Mouse (Mus musculus) heart, embryonic 14.5 days (tissue): ENCODE measurements at regions not wholly inside any gene's neighbourhood (a gene's known extent, or its start where the extent isn't known, plus 50 kb on each side); places are given as distances from the start of the nearest gene placed in this dataset.

Experiments
- ATAC-seq: fragments of 200-750 bp; cut with Nextera tagmentation; 2 replicates; pipeline ENCODE4 v1.8.0; 2017; ENCODE audit warnings: low read depth, moderate TSS enrichment; ENCODE audit not compliant: insufficient number of reproducible peaks, insufficient read depth, low FRiP score
- H3K27ac ChIP-seq, 2 experiments: fragments of 200-500 bp in 1 of 2; fragments of 300-500 bp in 1 of 2; sonication (generic) in 1 of 2; replicated peaks in 1 of 2; 2 replicates each; pipeline ENCODE4 v1.5.1; 2012 to 2014; ENCODE audit warnings: low read depth in 2 of 2, low read length in 2 of 2, control low read depth in 1 of 2, mild to moderate bottlenecking in 1 of 2, mixed read lengths in 1 of 2; ENCODE audit not compliant: control insufficient read depth in 1 of 2, insufficient read depth in 1 of 2
- H3K27me3 ChIP-seq: fragments of 300-500 bp; sonication (generic); 2 replicates; pipeline ENCODE4 v1.6.1; 2014; ENCODE audit warnings: mild to moderate bottlenecking, low read length, control low read depth; ENCODE audit not compliant: control insufficient read depth, insufficient read depth
- H3K36me3 ChIP-seq: fragments of 300-500 bp; sonication (generic); 2 replicates; pipeline ENCODE4 v1.6.1; 2014; ENCODE audit warnings: mild to moderate bottlenecking, control low read depth, low read length, mixed read lengths; ENCODE audit not compliant: control insufficient read depth, insufficient read depth
- H3K4me1 ChIP-seq, 2 experiments: fragments of 200-500 bp in 1 of 2; fragments of 300-500 bp in 1 of 2; sonication (generic) in 1 of 2; 2 replicates each; pipeline ENCODE4 v1.6.1; 2012 to 2014; ENCODE audit warnings: low read length in 2 of 2, control low read depth in 1 of 2, mixed read lengths in 1 of 2; ENCODE audit not compliant: control insufficient read depth in 2 of 2, insufficient read depth in 2 of 2
- H3K4me2 ChIP-seq: fragments of 300-500 bp; sonication (generic); 2 replicates; pipeline ENCODE4 v1.6.1; 2014; ENCODE audit warnings: mild to moderate bottlenecking, low read length
- H3K4me3 ChIP-seq, 2 experiments: fragments of 200-500 bp in 1 of 2; fragments of 300-500 bp in 1 of 2; sonication (generic) in 1 of 2; 2 replicates each; pipeline ENCODE4 v1.5.1; 2012 to 2014; ENCODE audit warnings: low read length in 2 of 2, mild to moderate bottlenecking in 2 of 2, control low read depth in 1 of 2, low read depth in 1 of 2, moderate library complexity in 1 of 2; ENCODE audit not compliant: control insufficient read depth in 1 of 2, insufficient read depth in 1 of 2
- H3K9ac ChIP-seq: fragments of 300-500 bp; sonication (generic); 2 replicates; pipeline ENCODE4 v1.6.1; 2014; ENCODE audit warnings: mild to moderate bottlenecking, low read length
- H3K9me3 ChIP-seq: fragments of 300-500 bp; sonication (generic); 2 replicates; pipeline ENCODE4 v1.6.1; 2016; ENCODE audit warnings: low read length, control low read depth; ENCODE audit not compliant: control insufficient read depth
- WGBS: fragments of 180-500 bp; shearing (Covaris S2); extraction: QIAGEN DNeasy Blood & Tissue Kit; methylation state at CpG from one replicate; pipeline ENCODE4 v1.1.7; 2014; 5-methylcytosine and 5-hydroxymethylcytosine counted together

DNA sequence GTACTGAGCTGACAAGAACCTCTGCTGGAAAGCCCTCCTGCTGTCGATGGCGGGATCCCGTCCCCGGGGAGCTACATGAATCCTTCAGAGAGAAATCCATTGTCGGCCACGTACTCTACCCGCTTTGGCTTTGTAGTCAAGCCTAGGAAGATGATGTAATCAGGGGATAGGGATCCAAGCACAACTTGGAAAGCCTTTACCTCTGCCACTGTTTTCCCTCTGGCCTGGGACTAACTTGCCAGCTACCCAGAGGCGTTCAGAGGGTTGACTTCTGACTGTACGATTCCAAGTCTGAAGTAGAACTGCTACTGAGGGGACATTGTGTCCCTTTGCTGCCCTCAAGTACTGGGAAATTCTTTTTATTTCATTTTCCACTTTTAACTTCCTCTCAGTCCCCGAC lies 110.2 kb upstream of the Nampt start:
- no peaks in the 10 kb centered on the region for H3K4me1 ChIP-seq
- no peak overlapping the region for H3K4me2 ChIP-seq
- H3K9ac ChIP-seq, result no peak overlapping the region
- 86% methylated on average over 10 of the region's 10 CpGs for WGBS
- H3K4me3 ChIP-seq, result no peak overlapping the region
- no peak overlapping the region for H3K27ac ChIP-seq
- no peaks in the 10 kb centered on the region for H3K36me3 ChIP-seq
- no peaks in the 10 kb centered on the region for H3K27me3 ChIP-seq
- ATAC-seq, result no peak
- no peaks in the 10 kb centered on the region for H3K9me3 ChIP-seq

DNA sequence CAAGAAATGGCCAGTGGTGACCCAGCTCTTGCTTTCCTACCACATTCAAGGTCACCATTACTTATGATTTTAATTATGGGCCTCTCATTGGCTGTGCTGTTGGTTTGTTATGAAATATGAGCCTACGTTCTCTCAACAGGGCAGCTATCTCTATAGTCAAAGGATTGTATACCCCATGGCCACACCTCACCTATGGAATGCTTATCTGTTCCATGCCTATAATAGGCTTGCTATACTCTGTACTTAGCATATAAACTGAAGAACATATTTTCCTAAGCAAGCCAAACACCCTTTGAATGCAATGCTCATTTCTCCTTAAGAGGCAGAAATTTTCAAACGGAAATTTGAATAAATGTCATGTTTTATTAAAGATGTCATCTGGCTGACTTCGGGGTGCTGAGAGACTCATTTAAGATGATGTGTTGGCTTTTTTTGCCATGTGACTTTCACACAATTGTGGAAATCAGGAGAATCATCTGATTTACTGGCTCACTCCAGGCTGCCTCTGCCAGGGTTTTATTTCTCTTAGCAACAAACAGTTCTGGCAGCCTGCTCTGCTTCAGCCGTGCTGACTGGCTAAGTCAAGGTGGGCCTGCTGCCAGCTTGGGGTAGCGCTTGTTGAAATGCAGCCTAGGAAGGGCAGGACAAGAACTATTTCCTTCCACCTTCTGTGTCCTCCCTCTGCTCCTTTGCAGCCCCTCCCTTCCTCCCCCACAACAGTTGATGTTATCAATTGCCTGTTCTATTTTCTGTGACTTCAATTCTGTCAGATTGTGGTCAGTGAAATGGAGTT lies 102.0 kb upstream of the Nampt start:
- peak; percentile 56 for ATAC-seq
- no peak overlapping the region for H3K9ac ChIP-seq
- H3K4me1 ChIP-seq, result peaks cover 2 to 12% of the 10 kb centered on the region in 2 experiments; a peak in 3 of 4 replicates
- no peaks in the 10 kb centered on the region for H3K9me3 ChIP-seq
- 44% methylated on average over 5 of the region's 5 CpGs for WGBS
- no peak overlapping the region for H3K4me2 ChIP-seq
- no peaks in the 10 kb centered on the region for H3K27me3 ChIP-seq
- H3K36me3 ChIP-seq, result no peaks in the 10 kb centered on the region
- H3K27ac ChIP-seq, result 0 out of 4 replicates have a peak overlapping the region, but pooled peaks of 1 of the 2 experiments have one; percentile 11
- no peak overlapping the region for H3K4me3 ChIP-seq

DNA sequence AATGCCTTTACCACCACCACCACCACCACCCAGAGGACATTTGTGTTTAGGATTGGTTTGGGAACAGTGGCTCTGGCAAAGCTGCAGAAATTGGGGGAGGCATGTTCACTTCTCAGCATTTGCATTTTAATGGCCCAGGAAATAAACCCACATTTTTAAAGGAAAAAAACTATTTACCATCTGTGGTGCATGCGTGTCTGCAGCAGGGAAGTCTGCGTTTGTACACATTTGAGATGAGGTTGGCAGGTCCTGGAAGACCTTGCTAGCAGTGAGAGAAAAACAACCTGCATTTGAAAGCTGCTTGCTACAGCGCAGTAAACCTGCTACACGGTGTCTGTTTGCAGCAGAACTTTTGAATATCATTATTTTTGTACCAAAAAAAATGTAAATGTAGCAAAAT lies 100.1 kb upstream of the Nampt start:
- Histone ChIP-seq H3K27ac (no peak overlapping the region), H3K9ac (no peak overlapping the region), H3K36me3 (no peaks in the 10 kb centered on the region), H3K9me3 (no peaks in the 10 kb centered on the region), H3K4me3 (no peak overlapping the region), H3K4me1 (peaks cover 2 to 12% of the 10 kb centered on the region in 2 experiments; a peak in 3 of 4 replicates), H3K27me3 (no peaks in the 10 kb centered on the region), H3K4me2 (no peak overlapping the region)
- ATAC-seq, result no peak
- 90% methylated on average over 4 of the region's 4 CpGs for WGBS

DNA sequence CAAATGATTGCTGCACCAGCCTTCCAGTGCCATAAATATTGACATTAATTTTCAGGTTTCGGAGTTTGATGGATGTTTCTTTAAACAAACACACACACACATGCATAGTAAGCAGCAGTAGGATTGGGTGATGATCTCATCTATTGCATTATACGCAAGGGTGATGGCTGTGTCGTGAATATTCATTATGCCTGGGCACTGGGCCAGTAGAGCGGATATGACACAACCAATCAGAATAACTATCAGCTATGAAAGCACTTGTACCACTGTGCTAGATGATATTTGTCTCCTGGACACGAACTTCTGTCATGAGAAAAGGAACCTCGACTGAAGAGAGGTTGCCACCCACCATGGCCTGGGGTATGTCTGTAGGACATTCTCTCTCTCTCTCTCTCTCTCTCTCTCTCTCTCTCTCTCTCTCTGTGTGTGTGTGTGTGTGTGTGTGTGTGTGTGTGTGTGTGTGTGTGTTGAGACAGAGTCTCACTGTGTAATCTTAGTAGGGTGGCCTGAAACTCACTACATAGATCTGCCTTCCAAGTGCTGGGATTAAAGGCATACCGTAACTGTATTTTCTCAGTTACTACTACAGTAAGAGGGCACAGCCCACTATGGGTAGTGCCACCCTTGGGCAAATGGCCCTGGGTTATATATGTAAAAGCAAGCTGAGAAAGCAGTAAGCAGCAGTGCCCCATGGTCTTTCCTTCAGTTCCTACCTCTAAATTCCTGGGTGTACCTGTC lies 94.7 kb upstream of the Nampt start:
- Histone ChIP-seq H3K9me3 (no peaks in the 10 kb centered on the region), H3K4me1 (no peaks in the 10 kb centered on the region), H3K27ac (no peak overlapping the region), H3K4me3 (no peak overlapping the region), H3K27me3 (no peaks in the 10 kb centered on the region), H3K36me3 (no peaks in the 10 kb centered on the region), H3K9ac (no peak overlapping the region), H3K4me2 (no peak overlapping the region)
- 60% methylated on average over 7 of the region's 7 CpGs for WGBS
- ATAC-seq, result no peak

DNA sequence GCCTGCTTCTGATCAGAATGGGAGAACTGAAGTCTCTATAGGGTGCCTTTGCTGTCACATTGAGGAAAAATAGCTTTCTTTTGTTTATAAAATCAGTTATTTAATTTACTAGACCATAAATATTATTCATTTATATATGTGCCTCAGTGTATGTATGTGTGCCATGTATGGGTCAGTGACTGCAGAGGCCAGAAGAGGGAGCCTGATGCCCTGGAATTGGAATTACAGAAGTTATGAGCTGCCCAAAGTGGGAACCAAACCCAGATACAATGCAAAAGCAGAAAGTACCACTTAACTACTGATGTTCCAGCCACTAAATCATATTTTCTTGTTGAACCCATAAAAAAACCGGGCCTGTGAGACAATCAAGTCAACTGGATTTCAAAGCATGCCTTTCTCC lies 91.8 kb upstream of the Nampt start:
- no peaks in the 10 kb centered on the region for H3K4me1 ChIP-seq
- H3K27me3 ChIP-seq, result no peaks in the 10 kb centered on the region
- no peak overlapping the region for H3K4me3 ChIP-seq
- no peak overlapping the region for H3K9ac ChIP-seq
- H3K4me2 ChIP-seq, result no peak overlapping the region
- WGBS, result 67% methylated on average over 1 of the region's 1 CpGs
- no peaks in the 10 kb centered on the region for H3K36me3 ChIP-seq
- H3K27ac ChIP-seq, result no peak overlapping the region
- no peak for ATAC-seq
- H3K9me3 ChIP-seq, result no peaks in the 10 kb centered on the region

DNA sequence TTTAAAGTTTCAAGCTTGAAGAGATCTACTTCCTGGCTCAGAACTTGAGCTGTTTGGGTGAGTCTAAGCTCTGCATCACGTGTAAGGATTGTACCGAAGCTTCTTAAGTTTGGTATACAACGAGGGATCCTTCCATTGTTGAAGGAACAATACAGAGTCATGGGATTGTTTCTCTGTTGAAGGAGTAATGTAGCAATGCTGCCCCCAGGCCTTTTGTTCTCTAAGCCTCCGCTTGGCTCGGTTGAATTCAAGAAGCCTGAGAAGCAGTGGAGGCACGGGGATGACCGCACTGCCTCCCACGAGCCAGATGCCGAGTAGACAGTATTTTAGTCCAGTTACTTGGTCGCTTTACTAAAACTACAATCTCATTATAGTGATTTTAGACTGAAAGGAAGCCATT lies 90.9 kb upstream of the Nampt start:
- no peaks in the 10 kb centered on the region for H3K27me3 ChIP-seq
- no peaks in the 10 kb centered on the region for H3K36me3 ChIP-seq
- H3K9me3 ChIP-seq, result no peaks in the 10 kb centered on the region
- no peak overlapping the region for H3K4me2 ChIP-seq
- no peak overlapping the region for H3K9ac ChIP-seq
- H3K4me3 ChIP-seq, result no peak overlapping the region
- no peak for ATAC-seq
- WGBS, result 82% methylated on average over 10 of the region's 10 CpGs
- no peak overlapping the region for H3K27ac ChIP-seq
- no peaks in the 10 kb centered on the region for H3K4me1 ChIP-seq

DNA sequence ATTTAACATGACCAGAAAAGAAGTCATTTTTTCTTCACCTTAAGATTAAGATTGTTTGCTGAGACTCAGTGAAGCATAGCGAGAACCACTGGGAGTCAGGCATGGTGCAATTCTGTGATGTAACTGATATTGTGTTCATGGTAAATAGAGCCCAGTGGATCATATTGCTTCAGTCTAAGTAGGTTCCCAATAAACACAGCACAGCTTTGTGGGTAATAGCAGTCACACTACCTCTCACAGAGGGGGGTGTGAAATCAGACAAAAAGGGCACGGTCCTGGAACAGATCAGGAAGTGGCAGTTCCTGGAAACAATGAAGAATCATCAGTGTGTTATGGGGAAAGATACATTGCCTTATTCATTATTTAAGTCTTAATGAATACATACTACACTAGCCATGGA lies 84.1 kb upstream of the Nampt start:
- Histone ChIP-seq H3K4me2 (no peak overlapping the region), H3K4me3 (no peak overlapping the region), H3K27me3 (no peaks in the 10 kb centered on the region), H3K9me3 (no peaks in the 10 kb centered on the region), H3K4me1 (no peaks in the 10 kb centered on the region), H3K27ac (no peak overlapping the region), H3K36me3 (no peaks in the 10 kb centered on the region), H3K9ac (no peak overlapping the region)
- ATAC-seq, result no peak
- 81% methylated on average over 2 of the region's 2 CpGs for WGBS
